Mouse (Mus musculus) induced T-regulatory cell, adult 2 months (primary cell): Measurements from ENCODE around the gene Kcnk6.
"Not testable (repeated sequence)": the region's sequence is repeated elsewhere in the genome, so short reads cannot be mapped to it uniquely, and the experiment has no call there.

ENCODE experiments used
- DNase-seq: peaks from one replicate; pipeline ENCODE4 v3.0.0-alpha.2; 2012; ENCODE audit warnings: low read depth

Gene Kcnk6

DNA sequence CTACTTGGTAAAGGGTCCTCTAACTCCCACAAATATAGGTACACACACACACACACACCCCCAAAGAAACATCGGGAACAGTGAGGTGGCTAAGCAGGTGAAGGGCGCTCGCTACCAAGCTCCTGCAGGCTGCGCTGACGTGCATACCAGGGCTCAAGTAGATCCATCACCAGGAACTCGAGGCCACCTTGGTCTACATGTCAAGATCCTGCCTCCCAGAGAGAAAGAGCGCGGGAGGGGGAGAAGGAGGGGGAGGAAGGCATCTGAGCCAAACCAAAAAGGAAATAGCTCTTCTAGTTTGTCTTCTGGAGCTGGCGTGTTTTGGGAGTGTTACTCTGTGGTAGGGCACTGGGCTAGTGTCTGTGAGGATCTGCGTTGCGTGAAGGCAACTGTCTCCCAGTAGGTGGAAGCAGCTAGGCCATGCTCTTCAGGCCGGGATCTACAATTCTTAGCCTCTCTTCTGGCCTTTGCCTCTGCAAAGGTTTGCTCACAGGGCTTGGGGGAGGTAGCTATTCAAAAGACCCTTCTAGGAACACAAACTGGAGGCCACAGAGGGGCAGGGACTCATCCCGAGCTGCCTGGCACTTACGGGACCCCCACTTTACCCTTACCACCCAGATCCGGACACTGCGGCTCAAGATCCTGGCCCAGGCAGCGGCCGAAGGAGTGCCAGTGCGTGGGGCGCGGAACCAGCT, 14.5 kb upstream of the Kcnk6 start:
- no peak for DNase-seq

DNA sequence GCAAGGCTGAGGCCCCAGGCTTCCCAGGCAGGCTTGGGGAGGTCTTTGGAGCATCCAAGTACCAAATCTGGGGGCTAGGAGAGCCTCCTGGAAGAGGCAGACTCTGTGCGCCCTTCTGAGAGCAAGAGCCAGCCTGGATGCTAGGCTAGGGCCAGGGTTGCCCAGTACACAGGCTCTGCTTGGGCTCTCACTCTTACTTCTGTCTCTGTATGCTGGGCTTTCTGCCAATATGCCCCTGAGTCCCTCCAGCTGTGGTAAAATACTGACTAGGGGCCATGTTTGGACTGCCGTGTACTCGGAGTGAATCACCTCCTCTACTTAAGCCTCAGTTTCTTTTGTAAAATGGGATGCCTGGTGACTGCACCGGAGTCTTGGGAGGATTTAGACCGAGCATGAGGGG, 13.7 kb upstream of the Kcnk6 start:
- no peak for DNase-seq

- DNase-seq = peak; percentile 67
Measured at GRCm38 (mm10) chr7:29244732-29245416, 12.6 kb upstream of the Kcnk6 start.

GRCm38 (mm10) chr7:29238019-29238967, 6.0 kb upstream of the Kcnk6 start, which contains the start of gene Yif1b:
Yif1b (plus strand) TSS chr7:29238329.
- DNase-seq = peak; percentile 100

DNA sequence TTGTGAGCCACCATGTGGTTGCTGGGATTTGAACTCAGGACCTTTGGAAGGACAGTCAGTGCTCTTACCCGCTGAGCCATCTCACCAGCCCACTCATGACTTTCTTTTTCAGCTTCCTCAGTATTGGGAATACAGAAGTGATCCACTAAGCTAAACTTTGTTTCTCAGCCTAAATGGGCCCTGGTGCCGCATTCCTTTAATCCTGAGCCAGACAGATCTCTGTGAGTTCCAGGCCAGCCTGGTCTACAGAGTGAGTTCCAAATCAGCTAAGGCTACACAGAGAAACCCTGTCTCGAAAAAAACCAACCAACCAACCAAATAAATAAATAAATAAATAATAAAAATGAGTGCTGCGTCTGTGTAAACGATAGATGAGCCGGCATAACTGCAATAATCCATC, 5.3 kb upstream of the Kcnk6 start:
- not testable (repeated sequence) for DNase-seq

GRCm38 (mm10) chr7:29236593-29236992, 4.3 kb upstream of the Kcnk6 start:
- DNase-seq = no peak

- DNase-seq = peak; percentile 55
Measured at GRCm38 (mm10) chr7:29234661-29235060, 2.3 kb upstream of the Kcnk6 start.

- no peak for DNase-seq
Measured at GRCm38 (mm10) chr7:29233745-29234144, 1.4 kb upstream of the Kcnk6 start.

DNA sequence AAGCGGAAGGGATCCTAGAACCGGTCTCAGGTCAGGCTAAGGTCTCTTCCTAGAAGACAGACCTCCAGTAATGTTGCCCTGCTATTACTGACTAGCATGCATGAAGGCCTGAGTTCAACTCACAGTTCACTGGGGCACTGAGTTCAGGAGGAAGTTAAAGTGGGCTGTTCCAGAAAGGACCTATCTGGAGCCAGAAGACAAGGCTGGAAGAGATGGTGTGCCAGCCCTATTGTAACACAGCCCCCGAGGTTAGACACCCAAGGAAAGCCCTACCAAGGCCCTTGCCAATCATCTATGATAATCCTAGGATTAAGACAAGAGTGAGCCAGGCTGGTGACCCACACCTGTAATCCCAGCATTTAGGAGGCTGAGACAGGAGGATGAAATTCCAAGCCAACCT, 798 bp downstream of the Kcnk6 start:
- DNase-seq = no peak

- DNase-seq = no peak
Measured at GRCm38 (mm10) chr7:29230560-29230959, 1.8 kb downstream of the Kcnk6 start.

DNA sequence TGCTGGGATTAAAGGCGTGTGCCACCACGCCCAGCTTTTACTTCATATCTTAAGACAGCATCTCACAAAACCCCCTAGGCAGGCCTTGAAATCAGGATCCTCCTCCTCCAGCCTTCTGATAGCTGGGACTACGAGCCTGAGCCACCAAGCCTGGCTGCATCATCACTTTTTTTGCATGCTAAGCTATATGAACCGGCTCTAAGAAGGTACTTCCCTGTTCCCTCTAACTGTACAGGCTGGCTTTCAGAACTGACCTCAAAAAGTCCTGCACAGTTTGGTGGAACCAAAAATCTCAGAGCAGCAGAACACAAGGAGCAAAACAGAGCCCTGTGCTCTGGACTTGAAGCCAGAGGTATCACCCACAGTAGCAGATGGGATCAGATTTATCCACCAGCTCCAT, 4.1 kb downstream of the Kcnk6 start:
- no peak for DNase-seq

DNA sequence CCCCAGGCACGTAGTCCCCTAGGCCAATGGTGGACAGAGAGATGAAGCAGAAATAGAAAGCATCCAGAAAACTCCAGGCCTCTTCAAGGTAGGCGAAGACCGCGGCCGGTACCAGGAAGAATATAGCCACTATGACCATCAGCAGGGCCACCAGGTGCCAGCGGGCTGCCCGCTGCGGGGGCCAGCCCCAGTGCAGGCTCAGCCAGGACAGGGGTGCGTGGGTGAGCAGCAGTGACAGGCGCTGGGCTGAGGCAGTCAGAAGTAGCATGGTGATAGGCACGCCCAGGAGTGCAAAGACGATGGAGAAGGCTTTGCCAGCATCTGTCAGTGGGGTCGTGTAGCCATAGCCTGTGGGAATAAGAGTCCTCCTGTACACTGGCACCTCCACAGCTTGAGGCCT, 6.8 kb downstream of the Kcnk6 start:
- no peak for DNase-seq

GRCm38 (mm10) chr7:29224756-29225394, 7.4 kb downstream of the Kcnk6 start:
- DNase-seq = peak; percentile 56

DNA sequence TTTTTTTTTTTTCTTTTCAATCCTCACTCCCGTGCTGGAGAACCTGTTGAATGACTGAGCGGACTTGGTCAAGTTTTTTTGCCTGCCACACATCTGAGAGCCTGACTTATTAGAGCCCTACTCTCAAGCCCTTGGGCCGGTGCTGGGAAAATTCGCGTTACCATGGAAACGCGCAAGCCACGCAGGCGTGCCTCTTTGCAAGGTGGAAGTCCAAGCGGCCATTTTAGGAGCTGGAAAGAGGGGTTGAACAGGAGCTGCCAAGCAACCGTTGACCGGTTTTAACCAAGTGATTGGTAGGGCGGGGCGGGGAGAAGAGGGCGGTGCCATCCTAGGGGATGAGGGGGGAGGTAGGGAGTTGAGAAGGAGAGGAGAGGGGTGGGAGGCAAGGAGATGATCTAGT, 17.5 kb downstream of the Kcnk6 start:
- no peak for DNase-seq

- DNase-seq = no peak
Measured at GRCm38 (mm10) chr7:29214236-29214635, 18.1 kb downstream of the Kcnk6 start.

DNA sequence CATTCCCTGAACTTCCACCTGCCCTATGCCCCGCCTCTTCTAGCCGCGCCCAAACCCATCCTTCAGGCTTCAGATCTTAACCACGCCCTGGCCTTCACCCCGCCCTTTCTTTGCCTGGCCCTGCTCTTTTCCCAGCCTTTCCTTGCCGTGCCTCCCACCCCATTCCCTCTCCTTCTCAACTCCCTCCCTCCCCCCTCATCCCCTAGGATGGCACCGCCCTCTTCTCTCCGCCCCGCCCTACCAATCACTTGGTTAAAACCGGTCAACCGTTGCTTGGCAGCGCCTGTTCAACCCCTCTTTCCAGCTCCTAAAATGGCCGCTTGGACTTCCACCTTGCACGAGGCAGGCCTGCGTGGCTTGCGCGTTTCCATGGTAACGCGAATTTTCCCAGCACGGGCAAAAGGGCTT, 18.6 kb downstream of the Kcnk6 start, which contains the start of gene Catsperg1:
Gene Catsperg1, minus strand, starts transcription at position 361 of the 408 bp plus-strand sequence.
- no peak for DNase-seq

GRCm38 (mm10) chr7:29212775-29213560, 19.3 kb downstream of the Kcnk6 start:
- DNase-seq = not testable (repeated sequence)

- no peak for DNase-seq
Measured at GRCm38 (mm10) chr7:29212199-29212765, 20.0 kb downstream of the Kcnk6 start.

GRCm38 (mm10) chr7:29211415-29212198, 20.7 kb downstream of the Kcnk6 start:
- DNase-seq = peak; percentile 94

- not testable (repeated sequence) for DNase-seq
Measured at GRCm38 (mm10) chr7:29211013-29211412, 21.3 kb downstream of the Kcnk6 start.
